Comparison of ENCODE assay signal across 1 mouse cellular context in the genomic region with DNA sequence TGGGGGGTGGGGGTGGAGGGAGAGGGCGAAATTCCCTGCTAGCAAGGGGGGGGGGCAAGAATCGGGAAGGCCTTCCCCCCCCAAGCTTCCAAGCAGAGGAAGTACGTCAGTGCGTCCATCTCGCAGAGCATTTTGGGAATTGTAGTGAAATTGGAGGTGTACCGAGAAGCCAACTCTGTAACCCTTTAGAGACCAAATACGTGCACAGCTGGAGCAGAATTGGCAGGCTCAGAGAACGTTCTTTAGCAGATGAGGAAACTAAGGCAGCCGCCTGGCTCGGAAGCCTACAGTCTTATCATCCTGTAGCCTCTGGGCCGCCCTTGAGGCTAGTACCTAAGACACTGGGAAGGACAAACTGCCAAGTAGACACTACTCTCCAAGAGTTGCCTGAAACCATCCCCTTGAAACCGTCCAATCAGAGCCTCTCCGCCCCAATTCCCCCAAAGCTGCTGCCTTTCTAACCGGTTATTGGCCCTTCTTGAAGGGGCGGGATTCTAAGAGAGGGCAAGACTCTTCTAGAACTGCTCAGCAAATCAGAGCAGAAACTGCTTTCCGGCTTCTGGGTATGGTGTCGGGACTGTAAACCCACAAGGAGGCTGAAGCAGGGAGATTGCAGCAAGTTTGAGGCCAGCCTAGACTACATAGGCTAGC.
TF ChIP-seq lines count a peak whose summit lies in the region.

No protein-coding gene starts in this region.

TF ChIP-seq in CH12.LX, 34 proteins besides CTCF, POLR2A, EP300 and RAD21:
- peak; percentile 28; the same call in 1 of the 2 replicates for TF ChIP-seq TCF12 (IDR thresholded peaks at IDR 0.05; ENCODE audit: low read depth, low read length)
- TF ChIP-seq NELFE (IDR thresholded peaks at IDR 0.05; ENCODE audit: low read depth, low read length), result peak; percentile 77
- no peak; the same call in 1 of the 2 replicates for TF ChIP-seq MAZ (IDR thresholded peaks at IDR 0.05; ENCODE audit: low read depth, low read length)
- TF ChIP-seq MAX (IDR thresholded peaks at IDR 0.05; ENCODE audit: low read length), result peak; percentile 57; the same call in 1 of the 2 replicates
- peak; percentile 29; the same call in 1 of the 2 replicates for TF ChIP-seq POLR2AphosphoS2 (IDR thresholded peaks at IDR 0.05; ENCODE audit: low read depth, low read length)
- TF ChIP-seq ETS1 (conservative IDR thresholded peaks at IDR 0.05; ENCODE audit: low read depth, low read length), result no peak
- peak; percentile 52; the same call in 1 of the 2 replicates for TF ChIP-seq MAFK (IDR thresholded peaks at IDR 0.05; ENCODE audit: insufficient replicate concordance, low read length)
- TF ChIP-seq ZNF384 (IDR thresholded peaks at IDR 0.05; ENCODE audit: low read depth, low read length), result no peak
- TF ChIP-seq NRF1 (IDR thresholded peaks at IDR 0.05; ENCODE audit: low read depth, low read length), result no peak; the same call in 1 of the 2 replicates
- TF ChIP-seq SIN3A (IDR thresholded peaks at IDR 0.05; ENCODE audit: low read length), result peak; percentile 71; the same call in 1 of the 2 replicates
- TF ChIP-seq JUND (conservative IDR thresholded peaks at IDR 0.05; ENCODE audit: low read depth, low read length), result 0 out of 2 replicates have a peak, but pooled peaks have one; percentile 15
- peak; percentile 96; the same call in 1 of the 2 replicates for TF ChIP-seq KAT2A (IDR thresholded peaks at IDR 0.05; ENCODE audit: insufficient replicate concordance, low read length)
- peak; percentile 47 for TF ChIP-seq IRF4 (IDR thresholded peaks at IDR 0.05; ENCODE audit: low read depth, low read length)
- TF ChIP-seq MEF2A (IDR thresholded peaks at IDR 0.05; ENCODE audit: borderline replicate concordance, low read depth, low read length), result no peak; the same call in 1 of the 2 replicates
- TF ChIP-seq CHD2 (IDR thresholded peaks at IDR 0.05; ENCODE audit: low read length), result 0 out of 2 replicates have a peak, but pooled peaks have one; percentile 6
- TF ChIP-seq MYC (IDR thresholded peaks at IDR 0.05; ENCODE audit: low read depth, low read length), result no peak; the same call in 1 of the 2 replicates
- TF ChIP-seq RCOR1 (conservative IDR thresholded peaks at IDR 0.05; ENCODE audit: low read depth, low read length), result 0 out of 2 replicates have a peak, but pooled peaks have one; percentile 46
- TF ChIP-seq CHD1 (IDR thresholded peaks at IDR 0.05; ENCODE audit: low read depth, low read length), result 0 out of 2 replicates have a peak, but pooled peaks have one; percentile 34
- TF ChIP-seq JUN (IDR thresholded peaks at IDR 0.05; ENCODE audit: insufficient read depth, low read depth, low read length), result no peak
- peak; percentile 14; the same call in 1 of the 2 replicates for TF ChIP-seq TBP (conservative IDR thresholded peaks at IDR 0.05; ENCODE audit: low read depth, low read length)
- peak; percentile 47; the same call in 1 of the 2 replicates for TF ChIP-seq GABPA (IDR thresholded peaks at IDR 0.05; ENCODE audit: insufficient replicate concordance, low read depth, low read length)
- no peak for TF ChIP-seq USF2 (conservative IDR thresholded peaks at IDR 0.05; ENCODE audit: low read depth, low read length)
- peak; percentile 93 for TF ChIP-seq HCFC1 (IDR thresholded peaks at IDR 0.05; ENCODE audit: low read depth, low read length)
- peak; percentile 48 for TF ChIP-seq ELF1 (IDR thresholded peaks at IDR 0.05; ENCODE audit: low read depth, low read length)
- peak; percentile 91 for TF ChIP-seq ZMIZ1 (IDR thresholded peaks at IDR 0.05; ENCODE audit: low read depth, low read length)
